Mouse (Mus musculus) right cerebral cortex, postnatal 25 days (tissue): ENCODE measurements around the gene Evi2.

Source experiments
- DNase-seq: peaks from one replicate; pipeline ENCODE4 v3.0.0; 2022

The Evi2 gene

DNA sequence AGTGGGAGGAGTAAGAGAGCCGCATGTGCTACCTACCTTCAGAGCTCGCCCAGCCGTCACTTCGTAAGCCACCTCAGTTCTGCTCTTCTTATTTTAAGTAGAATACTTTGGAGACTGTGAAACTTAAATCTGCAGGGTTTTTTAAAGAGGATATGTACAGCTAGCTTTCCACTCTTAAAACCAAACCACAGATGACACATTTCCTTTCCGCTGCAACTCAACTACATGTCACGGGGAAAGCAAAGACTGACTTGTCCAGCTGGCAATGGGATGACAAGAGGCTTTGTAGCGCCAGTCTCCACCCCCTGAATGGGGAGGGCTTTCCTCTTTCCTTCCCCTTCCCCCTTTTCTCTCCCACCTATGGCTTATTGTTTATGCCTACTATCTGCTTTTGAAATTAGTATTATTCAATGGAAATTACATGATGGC, at the start of gene Evi2, which contains the start of gene Evi2a:
Gene Evi2 (minus strand): TSS at position 257 of the 429 bp plus-strand sequence.
Gene Evi2a (minus strand): TSS at position 277 of the 429 bp plus-strand sequence.
- DNase-seq, result no peak

DNA sequence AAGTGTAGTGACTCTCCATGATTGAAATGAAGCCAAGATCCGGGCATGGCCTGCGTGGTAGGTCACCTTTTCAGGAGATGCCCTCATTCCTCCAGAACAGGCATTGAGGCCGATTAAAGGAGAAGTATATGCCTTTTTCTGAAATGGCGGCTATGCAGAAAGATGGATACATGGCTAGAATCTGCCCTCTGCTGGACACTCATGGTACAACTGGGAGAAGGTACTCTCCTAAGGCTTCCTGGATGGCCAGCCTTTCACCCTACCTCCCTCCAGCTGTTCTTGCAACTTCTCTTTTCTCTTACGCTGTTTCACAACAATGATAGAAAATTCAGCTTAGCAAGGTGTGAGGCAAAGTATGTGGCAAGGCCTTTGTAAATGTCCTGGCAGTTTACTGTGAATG, 47.4 kb upstream of the Evi2 start:
- peak; percentile 74 for DNase-seq

DNA sequence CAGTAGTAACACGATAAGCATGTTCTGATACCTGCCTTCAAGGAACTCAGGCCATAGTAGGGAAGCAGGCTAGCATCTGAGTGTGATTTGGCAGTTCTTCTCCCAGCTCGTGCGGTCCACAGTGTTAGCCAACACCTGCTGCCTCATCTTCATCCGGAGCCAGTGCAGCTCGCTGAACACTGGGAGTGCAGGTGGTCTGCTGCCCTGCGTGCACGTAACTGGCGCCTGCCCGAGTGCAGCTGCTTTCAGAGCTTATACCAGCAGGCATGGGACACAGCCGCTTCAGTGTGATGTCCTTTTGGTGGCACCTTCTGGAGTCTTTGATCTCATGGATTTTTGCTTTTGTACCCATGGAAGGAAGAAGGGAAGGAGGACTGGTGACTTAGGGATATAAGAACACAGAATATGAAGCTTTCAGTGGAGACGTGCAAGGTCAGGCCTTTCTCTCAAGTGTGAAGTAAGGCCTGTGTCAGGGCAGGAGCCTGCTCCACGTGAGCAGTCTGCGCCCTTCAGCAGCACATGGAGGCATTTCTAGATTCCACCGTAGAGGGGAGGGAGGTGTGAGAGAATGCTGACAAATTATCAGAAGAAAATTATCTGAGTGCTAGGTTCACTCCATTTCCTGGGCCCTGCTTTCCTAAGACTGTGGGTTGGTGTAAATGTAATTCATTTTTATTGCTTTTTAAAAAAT, 45.1 kb upstream of the Evi2 start:
- DNase-seq, result no peak

DNA sequence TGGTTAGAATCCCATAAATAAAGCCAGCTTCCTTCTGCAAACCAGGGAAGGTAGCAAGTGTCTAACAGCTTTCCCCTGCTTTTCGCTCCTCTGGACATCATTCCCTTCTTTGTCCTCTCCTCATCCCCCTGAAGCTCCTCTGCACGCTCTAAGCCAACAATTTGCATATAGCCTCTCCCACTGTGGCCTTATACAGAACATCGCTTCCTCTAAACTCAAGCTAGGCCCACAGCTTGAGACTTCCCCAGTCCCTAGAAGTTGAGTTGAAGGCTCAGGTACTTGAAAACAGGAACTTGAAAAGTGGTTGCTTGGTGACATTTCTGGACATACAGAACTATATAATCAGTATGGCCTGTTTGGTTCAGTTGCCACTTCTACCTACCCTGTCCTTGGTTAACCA, 43.4 kb upstream of the Evi2 start:
- DNase-seq, result no peak

DNA sequence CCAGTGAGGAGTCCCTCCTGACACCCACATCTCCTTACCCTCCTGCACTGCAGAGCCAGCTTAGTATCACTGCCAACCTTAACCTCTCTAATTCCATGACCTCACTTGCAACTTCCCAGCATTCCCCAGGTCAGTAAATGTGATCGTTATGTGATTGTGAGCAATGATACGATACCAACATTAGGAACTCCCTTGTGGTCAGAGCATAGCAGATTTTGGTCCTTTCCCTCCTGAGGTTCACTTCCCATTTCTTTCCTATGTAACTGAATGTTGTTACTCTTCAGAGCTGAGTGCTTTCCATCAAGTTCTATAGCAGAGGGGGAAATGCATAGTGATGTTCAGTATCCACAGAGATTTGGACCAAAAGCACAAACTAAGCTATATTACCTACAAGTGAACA, 39.9 kb upstream of the Evi2 start:
- no peak for DNase-seq

DNA sequence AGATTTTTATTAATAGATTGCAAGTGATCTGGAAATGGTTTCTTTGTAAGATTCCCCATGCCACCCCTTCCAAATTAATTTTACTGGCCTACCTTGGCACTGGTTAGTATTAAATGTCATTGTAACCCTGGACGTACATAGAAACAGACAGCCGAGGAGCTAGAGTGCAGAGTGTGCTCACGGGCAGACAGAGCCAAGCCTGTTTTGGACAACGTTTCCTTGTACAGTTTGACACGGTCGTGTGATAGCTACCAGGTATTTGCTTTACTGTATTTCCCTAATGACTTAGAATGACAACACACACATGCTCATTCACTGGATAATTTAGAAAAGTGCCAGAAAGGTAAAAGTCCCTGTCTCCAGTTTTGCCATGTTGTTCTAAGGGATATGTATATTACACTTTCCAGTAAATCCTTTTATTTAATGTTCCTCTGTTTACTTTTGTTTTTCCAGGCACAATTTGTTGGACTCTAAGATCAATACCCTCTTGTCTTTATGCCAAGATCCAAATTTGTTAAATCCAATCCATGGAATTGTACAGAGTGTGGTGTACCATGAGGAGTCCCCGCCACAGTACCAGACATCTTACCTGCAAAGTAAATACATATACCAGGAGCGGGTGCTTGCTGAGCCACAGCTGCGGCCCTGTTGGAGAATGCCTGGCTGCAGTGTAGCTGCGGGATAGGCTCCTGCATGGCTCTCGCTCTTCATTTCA, 38.0 kb upstream of the Evi2 start:
- DNase-seq, result no peak

DNA sequence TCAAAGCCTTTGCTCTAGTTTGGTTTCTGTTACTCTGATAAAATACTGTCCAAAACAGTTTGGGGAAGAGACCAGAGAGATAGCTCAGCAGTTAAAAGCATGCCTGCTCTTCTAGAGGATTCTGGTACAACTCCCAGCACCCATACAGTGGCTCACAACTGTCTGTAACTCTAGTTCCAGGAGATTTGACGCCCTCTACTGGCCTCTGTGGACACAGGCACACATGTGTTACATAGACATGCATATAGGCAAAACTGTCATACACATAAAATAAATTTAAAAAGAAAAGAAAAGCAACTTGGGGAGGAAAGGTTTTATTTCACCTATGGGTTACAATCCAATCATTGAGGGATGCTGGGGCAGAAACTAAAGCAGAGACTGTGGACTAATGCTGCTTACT, 36.6 kb upstream of the Evi2 start:
- DNase-seq, result no peak

DNA sequence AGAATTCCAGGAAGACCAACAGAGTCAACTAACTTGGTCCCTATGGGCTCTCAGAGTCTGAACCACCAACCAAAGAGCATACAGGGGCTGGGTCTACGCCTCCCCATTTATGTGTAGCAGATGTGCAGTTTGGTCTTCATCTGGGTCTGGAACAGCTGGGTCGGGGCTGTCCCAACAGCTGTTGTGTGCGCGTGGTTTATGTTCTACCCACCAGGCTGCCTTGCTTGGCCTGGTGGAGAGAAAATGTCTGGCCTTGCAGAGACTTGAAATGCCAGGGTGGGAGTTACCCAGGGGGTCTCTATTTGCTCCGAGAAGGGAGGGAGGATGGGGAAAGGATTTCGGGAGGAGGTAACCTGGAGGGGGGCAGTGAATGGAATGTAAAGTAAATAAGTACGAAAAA, 33.1 kb upstream of the Evi2 start:
- DNase-seq, result no peak

DNA sequence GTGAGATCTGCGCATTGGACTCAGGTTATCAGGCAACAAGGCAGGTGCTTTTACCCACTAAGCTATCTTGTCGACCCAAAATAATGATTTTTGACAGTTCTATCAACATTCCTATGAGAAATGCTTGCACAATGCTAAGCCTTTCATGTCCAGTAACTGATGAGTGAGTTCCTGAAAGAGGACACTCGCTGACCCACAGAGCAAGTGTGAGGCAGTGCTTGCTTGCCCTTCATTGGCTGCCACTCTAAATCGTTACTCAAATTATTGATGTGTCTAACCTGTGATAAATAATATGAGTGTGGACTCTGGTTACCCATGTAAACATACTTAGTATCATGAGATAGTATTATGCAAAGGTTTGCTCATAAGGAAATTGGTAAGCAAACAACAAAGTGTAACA, 30.1 kb upstream of the Evi2 start:
- DNase-seq, result no peak

DNA sequence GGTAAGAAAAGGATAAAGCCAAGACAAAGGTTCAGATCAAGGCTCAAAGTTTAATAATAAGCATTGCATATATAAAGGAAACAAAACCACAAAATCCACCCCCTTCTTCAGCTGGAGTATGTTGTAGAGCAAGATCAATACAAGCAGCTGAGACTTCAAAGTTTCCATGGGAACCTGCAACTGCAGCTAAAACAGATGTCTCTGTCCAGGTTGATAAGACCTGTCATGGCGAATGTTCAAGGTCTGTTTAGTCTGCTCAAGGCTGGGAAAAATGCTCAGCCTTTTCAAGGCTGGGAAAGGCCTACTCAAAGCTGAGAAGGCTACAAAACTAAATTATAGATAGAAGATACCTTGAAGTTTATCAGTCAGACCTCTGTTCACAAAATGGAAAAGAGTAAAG, 22.2 kb upstream of the Evi2 start:
- no peak for DNase-seq

DNA sequence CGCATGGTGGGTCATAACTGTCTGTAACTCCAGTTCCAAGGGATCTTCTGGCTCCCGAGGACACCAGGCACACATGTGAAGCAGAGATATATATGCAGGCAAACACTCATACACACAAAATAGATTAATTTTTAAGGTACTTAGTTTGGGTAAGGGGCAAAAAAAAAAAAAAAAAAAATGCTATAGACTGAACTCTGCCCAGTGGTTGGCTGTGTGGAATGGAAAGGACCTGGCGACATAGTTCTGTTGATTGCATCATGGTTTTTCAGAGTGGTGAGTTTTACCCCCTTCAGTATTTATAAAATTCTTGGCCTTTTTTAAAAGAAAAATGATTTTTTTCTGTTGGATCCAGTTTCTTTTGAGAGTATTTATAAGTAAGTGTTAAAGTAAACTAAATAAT, 5.9 kb upstream of the Evi2 start:
- DNase-seq, result no peak

DNA sequence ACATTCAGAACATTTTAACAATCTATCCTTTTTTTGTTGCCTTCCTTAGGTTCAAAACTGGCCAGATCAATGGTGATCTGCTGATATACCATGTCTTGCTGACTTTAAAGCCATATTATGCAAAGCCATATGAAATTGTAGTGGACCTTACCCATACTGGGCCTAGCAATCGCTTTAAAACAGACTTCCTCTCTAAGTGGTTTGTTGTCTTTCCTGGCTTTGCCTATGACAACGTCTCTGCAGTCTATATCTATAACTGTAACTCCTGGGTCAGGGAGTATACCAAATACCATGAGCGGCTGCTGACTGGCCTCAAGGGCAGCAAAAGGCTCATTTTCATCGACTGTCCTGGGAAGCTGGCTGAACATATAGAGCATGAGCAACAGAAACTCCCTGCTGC, 5.2 kb upstream of the Evi2 start:
- DNase-seq, result no peak

DNA sequence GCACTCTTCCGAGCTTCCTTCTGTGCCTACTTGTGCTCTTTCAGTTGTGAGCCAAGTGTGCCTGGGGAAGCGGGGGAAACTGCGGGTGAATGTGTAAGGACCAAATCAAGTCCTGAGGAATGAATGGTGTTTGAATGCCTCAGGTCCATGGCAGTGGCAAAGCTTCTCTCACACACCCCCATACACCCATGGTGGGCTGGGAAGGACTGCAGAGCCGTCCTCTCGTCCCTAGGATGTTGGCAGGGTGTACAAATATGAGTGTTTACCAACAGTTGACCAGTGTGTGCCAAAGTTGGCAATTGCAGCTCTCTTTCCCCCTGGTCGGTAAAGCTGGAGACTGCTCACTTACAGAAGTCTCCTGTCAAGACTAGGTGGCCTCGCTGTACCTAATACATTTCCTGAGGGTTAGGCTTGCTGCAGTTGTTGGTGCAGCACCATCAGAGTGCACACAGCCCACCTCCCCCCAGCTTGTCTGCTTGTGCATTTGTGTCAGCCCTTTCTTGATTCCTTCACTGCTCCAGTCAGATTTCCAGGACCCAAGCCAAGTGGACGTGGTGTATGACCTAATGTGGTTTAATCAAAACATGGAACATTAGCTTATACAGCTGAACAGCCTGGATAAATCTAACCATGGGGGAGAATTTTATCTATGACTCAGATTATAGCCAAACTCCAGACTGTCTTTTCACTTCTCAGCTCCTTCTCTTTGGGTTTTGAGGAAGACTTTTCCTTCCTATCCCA, 3.7 kb upstream of the Evi2 start:
- DNase-seq, result no peak

DNA sequence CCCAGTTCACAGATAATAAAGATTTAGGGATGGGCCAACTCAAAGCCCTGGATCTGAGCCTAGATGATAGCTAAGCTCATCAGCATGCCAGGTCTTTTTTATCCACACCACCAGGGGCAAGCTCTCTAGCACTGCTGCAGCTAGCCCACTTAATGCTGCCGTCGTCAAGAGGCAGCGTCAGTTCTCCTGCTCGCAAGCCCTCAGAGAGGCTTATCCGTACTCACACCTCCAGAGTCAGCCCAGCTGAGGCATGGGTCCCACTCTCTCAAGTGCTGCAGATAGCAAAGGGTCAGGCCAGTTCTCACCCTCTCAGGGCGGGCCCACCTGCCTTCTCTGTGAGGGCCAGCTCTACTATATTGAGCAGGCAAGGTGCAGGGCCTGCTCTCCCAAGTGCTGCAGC, 2.9 kb upstream of the Evi2 start:
- no peak for DNase-seq

DNA sequence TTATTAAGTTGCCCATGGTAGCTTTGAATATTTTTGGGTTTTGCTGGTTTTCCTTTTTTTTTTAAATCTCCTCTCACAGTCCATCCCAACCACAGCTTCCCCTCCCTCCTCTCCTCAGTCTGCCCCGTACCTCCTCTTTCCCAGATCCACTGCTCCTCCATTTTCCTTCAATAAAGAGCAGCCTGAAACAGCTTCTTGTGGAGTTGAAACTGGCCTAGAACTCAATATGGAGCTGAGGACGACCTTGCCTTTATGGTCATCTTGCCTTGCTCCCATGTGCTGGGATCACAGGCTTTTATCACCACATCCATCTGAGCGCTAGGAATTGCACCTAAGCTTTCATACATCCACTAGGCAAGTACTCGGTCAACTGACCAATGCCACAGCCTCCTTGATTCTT, 1.1 kb upstream of the Evi2 start:
- no peak for DNase-seq

DNA sequence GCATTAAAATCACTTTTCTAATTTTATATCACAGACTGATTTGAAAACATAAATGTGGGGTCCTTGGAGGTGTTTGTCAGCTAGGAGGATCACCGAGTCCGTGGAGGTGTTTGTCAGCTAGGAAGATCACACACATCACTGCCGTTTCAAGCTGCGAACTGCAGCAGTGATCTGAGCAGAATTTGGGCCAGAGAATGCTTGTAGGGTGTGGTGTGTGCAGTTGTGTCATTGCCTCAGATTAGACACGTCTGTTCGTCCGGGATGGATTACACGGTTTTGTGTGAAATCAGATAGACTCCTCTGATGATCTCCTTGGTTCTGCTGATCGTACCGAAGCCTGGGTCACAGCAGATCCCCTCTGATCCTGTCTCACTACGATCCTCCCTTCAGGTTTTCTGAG, 385 bp upstream of the Evi2 start:
- no peak for DNase-seq

DNA sequence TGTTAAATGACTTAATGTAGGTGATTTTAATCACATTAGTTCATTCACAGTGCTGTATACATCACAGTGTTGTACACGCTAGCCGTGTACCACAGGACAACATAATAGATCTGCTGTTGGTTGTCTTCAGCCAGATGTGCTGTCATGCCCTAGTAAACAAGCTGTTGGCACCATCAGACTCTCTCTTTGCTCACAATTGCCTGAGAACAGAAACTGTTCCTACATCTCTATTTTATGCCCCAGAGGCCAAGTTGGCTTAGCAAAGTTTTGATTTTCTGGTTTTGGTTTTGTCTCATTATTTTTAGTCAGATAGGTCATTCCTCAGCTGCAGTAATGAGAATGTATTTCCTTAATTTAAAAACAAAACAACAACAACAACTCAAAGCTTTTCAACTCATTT, 653 bp downstream of the Evi2 start:
- no peak for DNase-seq

DNA sequence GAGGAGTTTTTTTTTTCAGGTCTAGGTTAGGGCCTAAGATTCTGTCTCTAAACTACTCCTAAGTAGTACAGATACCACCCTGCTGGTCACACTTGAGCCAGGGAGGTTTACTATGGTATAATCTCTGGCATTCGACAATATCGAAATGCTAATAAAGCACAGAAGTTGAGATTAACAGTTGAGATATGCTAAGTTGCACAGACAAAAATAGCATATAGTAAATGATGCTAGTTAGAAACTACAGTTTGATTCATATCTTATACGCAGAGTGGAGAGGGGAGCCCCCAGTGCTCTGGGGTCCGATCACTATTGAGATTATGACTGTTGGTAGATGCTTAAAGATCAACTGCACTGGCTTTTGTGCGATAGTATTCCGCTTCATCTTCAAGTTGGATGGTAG, 1.2 kb downstream of the Evi2 start:
- no peak for DNase-seq

DNA sequence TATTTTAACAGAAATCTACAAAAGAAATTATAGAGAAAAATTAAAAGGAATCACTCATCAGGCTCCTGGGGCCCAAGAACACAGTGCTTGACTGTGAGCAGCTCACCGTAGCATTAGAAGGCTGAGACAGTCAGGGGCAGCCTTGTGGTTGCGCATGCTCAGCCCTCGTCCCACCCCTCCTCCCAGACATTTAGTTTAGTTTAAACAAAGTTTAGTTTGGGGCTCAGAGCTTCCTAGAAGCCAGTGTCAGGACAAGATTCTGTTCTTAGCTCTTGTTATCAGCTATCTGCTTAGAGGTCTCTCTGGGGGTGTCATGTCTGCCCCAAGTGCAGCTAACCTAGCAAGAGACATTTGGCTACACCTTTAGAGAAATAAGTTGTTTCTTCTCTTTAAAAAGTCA, 1.8 kb downstream of the Evi2 start:
- DNase-seq, result no peak

DNA sequence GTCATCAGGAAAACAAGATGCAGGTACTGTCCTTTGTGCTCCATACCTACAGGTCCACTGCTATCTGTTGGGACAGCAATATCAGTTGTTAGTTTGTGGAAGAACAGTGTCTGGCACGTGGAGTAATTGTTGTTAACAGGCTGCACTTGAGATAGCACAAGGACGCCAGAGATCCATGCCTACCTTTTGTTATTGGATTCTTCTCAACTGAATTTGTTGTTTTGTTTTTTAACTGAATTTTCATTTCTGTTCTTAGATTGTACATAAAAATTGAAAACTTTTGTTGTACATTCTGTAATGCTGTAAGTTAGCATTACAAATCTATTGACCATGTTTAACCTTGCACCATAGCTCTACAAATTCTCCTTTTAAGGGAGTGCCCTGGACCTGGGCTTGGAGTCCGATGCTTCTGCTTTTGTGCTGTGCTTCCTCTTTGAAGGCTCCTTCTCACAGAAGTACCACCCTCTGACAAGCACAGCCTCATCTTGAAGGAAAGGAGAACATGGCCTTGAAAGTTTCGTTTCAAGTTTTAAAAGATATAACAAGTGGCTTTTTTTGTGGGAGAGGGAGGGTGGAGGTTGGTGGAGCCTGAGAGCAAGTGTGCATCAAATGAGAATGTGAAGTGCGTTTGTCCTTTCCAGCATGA, 2.5 kb downstream of the Evi2 start:
- DNase-seq, result no peak

DNA sequence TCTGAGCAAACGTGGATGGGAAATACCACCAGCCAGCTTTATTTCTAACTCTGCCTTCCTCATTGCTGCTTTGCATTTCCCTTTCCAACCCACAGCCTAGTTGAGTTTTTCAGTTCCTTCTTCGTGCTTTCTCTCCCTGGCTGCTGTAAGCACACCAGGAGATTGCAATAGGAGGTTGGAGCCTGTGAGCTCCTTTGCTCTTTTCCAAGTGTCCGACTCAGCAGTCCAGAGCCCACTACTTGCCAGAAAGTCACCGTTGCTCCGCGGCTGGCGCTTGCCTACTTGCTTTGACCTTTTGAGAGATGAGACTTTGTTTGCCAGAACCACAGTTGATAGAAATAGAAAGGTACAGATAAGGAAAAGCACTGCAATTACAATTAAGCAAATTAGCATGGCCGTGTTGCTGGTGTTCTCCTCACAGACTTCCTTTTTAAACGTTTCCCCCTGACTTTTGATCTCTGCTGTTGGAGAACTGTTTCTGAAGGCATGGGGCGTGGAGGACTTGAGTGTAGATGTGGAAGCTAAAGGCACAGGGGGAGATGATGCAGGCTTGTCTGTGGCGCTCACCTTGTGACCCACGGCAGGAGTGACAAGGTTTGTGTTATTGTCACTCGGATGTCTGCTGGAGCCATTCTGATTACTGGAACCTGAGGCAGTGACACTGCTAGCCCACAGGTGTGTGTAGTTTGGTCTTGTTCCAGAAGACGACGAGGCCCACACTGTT, 3.2 kb downstream of the Evi2 start:
- no peak for DNase-seq

DNA sequence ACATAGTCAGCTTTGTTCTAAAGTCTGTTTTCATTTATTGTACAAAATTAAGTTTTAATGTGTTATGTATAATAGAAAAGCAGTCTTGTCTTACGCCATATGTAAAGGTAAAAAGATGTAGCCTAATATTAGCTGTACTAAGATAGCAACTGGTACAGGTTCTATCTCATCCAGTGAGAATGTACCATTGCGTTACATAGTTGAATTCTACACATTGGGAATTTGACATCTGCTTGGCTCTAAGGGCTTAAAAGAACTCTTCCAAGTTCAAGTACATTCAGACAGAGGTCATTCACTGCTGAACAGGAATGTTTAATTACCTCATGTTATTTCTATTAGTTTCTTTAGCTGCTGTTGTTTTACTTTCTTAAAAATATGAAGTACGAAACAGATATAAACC, 3.8 kb downstream of the Evi2 start:
- no peak for DNase-seq

DNA sequence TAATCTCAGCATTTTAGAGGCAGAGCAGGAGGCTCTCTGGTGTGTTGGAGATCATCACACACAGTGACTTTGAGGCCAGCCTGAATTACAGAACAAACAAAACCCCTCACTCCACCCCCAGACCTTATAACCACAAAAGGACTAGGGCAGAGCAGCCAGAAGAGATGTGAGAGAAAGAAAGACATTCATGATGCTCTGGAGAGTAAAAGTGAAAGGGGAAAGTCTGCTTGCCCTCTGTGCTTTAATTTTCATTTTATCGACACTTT, 6.1 kb downstream of the Evi2 start:
- DNase-seq, result no peak
